Mouse (Mus musculus) spleen, adult 2 months (tissue): ENCODE measurements around the gene Oxsr1.

Source experiments
- CTCF ChIP-seq: fragments of 200-500 bp; IDR thresholded peaks from 2 replicates; pipeline ENCODE4 v1.5.1; 2011; ENCODE audit warnings: mild to moderate bottlenecking, inconsistent platforms; ENCODE audit not compliant: insufficient read depth, insufficient read length, insufficient replicate concordance; ENCODE audit errors: extremely low read depth
- POLR2A ChIP-seq: fragments of 200-500 bp; IDR thresholded peaks from 2 replicates; pipeline ENCODE4 v1.6.1; 2011; ENCODE audit warnings: low read depth, low read length, inconsistent platforms

GRCm38 (mm10) chr9:119203617-119204016 lies 118.6 kb downstream of the Oxsr1 start:
- TF ChIP-seq CTCF = no peak
- TF ChIP-seq POLR2A = no peak
